Mouse (Mus musculus) Patski (cell line): ENCODE data around the gene Nav2. TPM values are rescaled to one million over a fixed set of nuclear protein-coding genes. Genes with fewer than 3 reads are reported as not detected.
A peak's percentile ranks its signal among the peaks of the same experiment; 100 is the strongest.

Source experiments
- ATAC-seq: fragments of 100-300 bp; one replicate; pipeline ENCODE4 v1.8.0; 2021
- CTCF ChIA-PET: fragments of 350-600 bp; sonication (Branson Sonifier 250); formaldehyde crosslinking; loops from one replicate; lab custom pipeline; 2022; ENCODE audit warnings: inconsistent platforms; lab: Charles Lee
- POLR2A ChIA-PET: fragments of 350-600 bp; sonication (Branson Sonifier 250); formaldehyde crosslinking; loops from one replicate; lab custom pipeline; 2022; ENCODE audit warnings: antibody characterized with exemption, inconsistent platforms; lab: Charles Lee
- DNase-seq: peaks from one replicate; pipeline ENCODE4 v3.0.0-alpha.2; 2011; ENCODE audit warnings: low read depth, low spot score
- H3K27me3 ChIP-seq: fragments of 371-371 bp; one replicate; pipeline ENCODE4 v1.5.1; 2021
- CTCF ChIP-seq: fragments of 100-300 bp; IDR thresholded peaks from one replicate; pipeline ENCODE4 v1.5.1; 2021
- in situ Hi-C: fragments of 300-500 bp; cut with MboI; formaldehyde crosslinking; loops from 3 replicates; pipeline ENCODE4 v1.11.1; 2018; ENCODE audit warnings: low pct_unique_long_range_greater_than_20kb, mixed read lengths
- polyA plus RNA-seq: library from polyadenylated mRNA; unstranded; gene quantifications from one replicate; pipeline ENCODE4 v1.2.3, GENCODE M21; 2021

Gene Nav2
- polyA plus RNA-seq, 1 experiment from 2014 or later, result 13.3 TPM

DNA sequence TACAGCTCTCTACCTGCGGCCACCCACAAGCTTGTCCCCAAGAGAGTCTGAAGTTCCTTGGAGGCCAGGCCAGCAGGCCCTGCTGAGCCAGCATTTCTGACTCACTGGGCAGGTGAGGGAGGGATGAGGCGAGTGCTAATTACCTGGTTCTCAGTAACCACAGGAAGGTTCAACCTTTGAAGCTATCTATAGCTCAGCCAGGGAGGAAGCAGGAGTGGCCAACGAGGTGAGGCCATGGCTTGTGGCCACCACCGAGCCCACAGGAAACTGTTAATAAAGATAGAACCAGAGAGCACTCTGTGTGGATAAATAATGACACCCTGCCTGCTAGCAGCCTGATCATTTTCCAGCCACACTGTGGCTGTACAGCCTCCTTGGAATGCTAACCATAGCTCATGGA lies 294.5 kb downstream of the Nav2 start:
- CTCF ChIA-PET, result no interaction called here
- in situ Hi-C loops, result no loop called here

GRCm38 (mm10) chr7:49204856-49205255 lies 296.3 kb downstream of the Nav2 start:
- no peak for DNase-seq
- H3K27me3 ChIP-seq, result no peaks in the 10 kb centered on the region
- no peak for ATAC-seq
- in situ Hi-C loops, result no loop called here
- ChIA-PET CTCF (no interaction called here), POLR2A (interaction anchor here (0.6 kb wide), 1 partner anchor 9 kb away, joined by 3 read pairs; no protein-coding TSS in a partner anchor)
- TF ChIP-seq CTCF, result no peak

More for the DNA sequence above, 294.5 kb downstream of the Nav2 start:
- ATAC-seq, result no peak
- no peak for DNase-seq
- H3K27me3 ChIP-seq, result no peaks in the 10 kb centered on the region
- POLR2A ChIA-PET, result no interaction called here
- TF ChIP-seq CTCF, result no peak

DNA sequence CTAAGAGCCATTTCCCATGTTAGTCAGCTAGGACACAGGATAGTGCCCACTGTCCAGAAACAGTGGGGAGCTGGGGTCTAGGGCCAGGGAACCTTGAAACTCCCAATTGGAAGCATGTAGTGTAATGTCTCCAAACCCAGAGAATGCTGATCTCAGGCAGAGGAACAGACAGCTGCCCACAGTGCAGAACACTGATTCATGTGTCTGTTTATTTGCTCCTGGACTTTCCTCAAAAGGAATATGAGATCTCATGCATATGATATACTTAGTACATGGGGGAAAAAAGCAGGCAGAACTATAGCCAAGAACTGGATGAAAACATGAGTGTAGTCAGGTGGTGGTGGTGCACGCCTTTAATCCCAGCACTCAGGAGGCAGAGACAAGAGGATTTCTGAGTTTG lies 297.0 kb downstream of the Nav2 start:
- in situ Hi-C loops, result no loop called here
- ChIA-PET CTCF (no interaction called here), POLR2A (interaction anchor here (0.6 kb wide), 1 partner anchor 9 kb away, joined by 3 read pairs; no protein-coding TSS in a partner anchor)
- DNase-seq (no peak), ATAC-seq (no peak)
- TF ChIP-seq CTCF, result no peak
- H3K27me3 ChIP-seq, result no peaks in the 10 kb centered on the region

DNA sequence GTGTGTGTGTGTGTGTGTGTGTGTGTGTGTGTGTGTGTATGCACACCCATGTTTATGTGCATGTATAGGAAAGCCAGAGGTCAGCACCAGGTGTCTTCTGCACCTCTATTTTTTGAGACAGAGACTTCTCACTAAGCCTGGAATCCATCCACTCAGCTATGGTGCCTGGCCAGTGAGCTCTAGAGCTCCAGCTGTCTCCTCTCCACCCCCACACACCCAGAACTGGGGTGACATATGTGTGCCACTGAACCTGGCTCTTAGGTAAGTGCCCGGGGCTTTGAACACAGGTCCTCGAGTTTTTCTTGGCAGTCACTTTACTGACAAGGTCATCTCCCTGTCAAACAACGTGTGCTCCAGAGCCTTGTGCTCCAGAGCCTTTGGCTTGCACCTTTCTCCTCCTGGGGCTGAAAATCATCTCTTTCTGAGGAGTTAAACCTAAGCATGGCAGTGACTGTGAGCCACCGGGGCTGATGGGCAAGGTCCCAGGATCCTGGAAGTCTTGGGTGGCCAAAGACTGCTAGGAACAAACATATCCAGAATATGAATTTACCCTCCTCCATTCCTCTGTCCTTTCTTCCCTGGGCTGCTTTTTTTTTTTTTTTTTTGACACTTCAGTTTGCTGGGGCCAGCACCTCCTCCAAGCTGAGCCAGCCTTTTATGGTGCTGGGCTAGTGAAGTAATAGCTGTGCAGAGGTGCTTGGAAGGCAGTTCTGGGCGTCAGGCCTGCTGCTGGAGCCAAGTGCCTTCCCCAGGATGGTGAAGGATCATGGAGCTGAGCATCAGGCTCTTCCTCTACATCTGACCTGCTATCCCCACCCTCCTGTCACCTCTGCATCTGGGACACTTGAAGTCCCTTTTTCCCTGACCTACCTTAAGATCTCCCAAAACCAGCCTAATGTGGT lies 298.5 kb downstream of the Nav2 start:
- no peaks in the 10 kb centered on the region for H3K27me3 ChIP-seq
- TF ChIP-seq CTCF, result no peak
- in situ Hi-C loops, result no loop called here
- POLR2A ChIA-PET, result interaction anchor here (1.0 kb wide), 1 partner anchor 15 kb away, joined by 3 read pairs; no protein-coding TSS in a partner anchor
- CTCF ChIA-PET, result interaction anchor here (1.0 kb wide), 1 partner anchor 10 kb away, joined by 3 read pairs; no protein-coding TSS in a partner anchor
- ATAC-seq (no peak), DNase-seq (no peak)

DNA sequence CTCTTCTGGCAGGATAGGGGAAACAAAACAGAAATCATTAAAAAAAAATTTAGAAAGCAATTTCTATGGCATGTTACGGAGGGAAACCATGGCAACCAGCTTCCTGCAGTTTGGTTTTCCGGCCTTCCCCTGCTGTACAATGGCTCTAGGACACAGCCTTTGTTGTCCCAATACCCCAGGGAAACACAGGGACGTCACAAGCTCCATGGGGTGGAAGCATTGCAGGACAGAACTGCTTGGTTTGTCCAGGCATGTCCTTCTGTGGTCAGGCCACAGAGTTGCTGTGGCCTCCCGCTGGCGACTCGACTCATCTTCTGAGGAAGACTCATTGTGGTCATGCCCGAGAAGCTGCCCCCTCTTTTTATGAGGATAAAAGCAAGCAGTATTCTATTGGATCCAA lies 301.0 kb downstream of the Nav2 start:
- H3K27me3 ChIP-seq, result no peaks in the 10 kb centered on the region
- ATAC-seq, result peak; percentile 36
- no peak for DNase-seq
- ChIA-PET CTCF (interaction anchor here (1.4 kb wide), 1 partner anchor 40 kb away, joined by 3 read pairs; no protein-coding TSS in a partner anchor), POLR2A (interaction anchor here (1.1 kb wide), 1 partner anchor 30 kb away, joined by 3 read pairs; no protein-coding TSS in a partner anchor)
- TF ChIP-seq CTCF, result no peak
- in situ Hi-C loops, result no loop called here

DNA sequence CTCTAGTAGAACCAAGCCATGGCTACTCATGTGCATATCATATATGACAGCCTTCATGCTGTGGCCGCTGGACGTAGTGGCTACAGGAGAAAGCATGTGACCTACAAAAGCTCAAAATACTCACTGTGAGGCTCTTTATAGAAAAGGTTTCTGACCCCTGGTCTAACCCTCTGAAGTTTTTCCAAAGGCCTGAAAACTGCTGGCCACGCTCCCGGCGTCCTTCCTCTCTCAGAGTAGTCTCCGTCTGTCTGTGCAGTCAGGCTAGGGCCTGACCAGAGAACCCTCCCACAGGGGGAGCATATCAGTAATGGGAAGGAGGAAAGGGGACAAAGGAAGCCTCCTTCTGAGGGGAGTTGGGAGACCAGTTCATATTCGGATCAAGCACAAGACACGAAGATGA lies 302.2 kb downstream of the Nav2 start:
- ATAC-seq (no peak), DNase-seq (no peak)
- CTCF ChIA-PET, result no interaction called here
- in situ Hi-C loops, result no loop called here
- TF ChIP-seq CTCF, result no peak
- POLR2A ChIA-PET, result no interaction called here
- H3K27me3 ChIP-seq, result no peaks in the 10 kb centered on the region

GRCm38 (mm10) chr7:49213011-49213410 lies 304.5 kb downstream of the Nav2 start:
- no peak for TF ChIP-seq CTCF
- no peaks in the 10 kb centered on the region for H3K27me3 ChIP-seq
- DNase-seq (no peak), ATAC-seq (peak; percentile 46)
- in situ Hi-C loops, result no loop called here
- ChIA-PET POLR2A (no interaction called here), CTCF (interaction anchor here (1.0 to 1.4 kb wide), 3 partner anchors 37 to 80 kb away, joined by 3 to 5 read pairs (median 3); no protein-coding TSS in a partner anchor)

DNA sequence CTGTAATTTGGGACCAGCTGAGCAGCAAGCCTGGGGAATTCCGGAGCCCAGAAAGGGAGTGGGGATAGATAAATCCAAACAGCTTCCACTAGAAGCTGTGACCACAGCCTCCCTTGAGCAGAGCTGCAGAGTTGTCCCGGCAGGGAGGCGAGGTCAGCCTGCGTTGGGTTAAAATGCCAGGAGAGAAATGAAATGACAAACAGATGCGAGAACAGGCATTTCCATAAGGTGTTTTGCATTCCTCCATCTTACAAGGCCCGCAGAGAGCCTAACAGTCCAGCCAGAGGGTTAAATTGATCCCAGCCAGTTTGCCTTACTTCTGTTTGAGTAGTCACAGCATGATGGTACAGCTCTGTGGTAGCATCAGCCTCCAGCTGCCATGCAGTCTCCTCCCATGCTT lies 309.3 kb downstream of the Nav2 start:
- POLR2A ChIA-PET, result no interaction called here
- DNase-seq (no peak), ATAC-seq (no peak)
- CTCF ChIA-PET, result interaction anchor here (1.0 to 1.4 kb wide), 2 partner anchors 9 to 37 kb away, joined by 3 to 4 read pairs; no protein-coding TSS in a partner anchor
- TF ChIP-seq CTCF, result no peak
- in situ Hi-C loops, result no loop called here
- no peaks in the 10 kb centered on the region for H3K27me3 ChIP-seq

GRCm38 (mm10) chr7:49225741-49226140 lies 317.2 kb downstream of the Nav2 start:
- ChIA-PET POLR2A (no interaction called here), CTCF (interaction anchor here (0.8 kb wide), 1 partner anchor 117 kb away, joined by 3 read pairs; no protein-coding TSS in a partner anchor)
- no peaks in the 10 kb centered on the region for H3K27me3 ChIP-seq
- TF ChIP-seq CTCF, result no peak
- ATAC-seq, result no peak
- no peak for DNase-seq
- in situ Hi-C loops, result no loop called here

GRCm38 (mm10) chr7:49232969-49233368 lies 324.5 kb downstream of the Nav2 start:
- ATAC-seq, result no peak
- no peaks in the 10 kb centered on the region for H3K27me3 ChIP-seq
- TF ChIP-seq CTCF, result no peak
- DNase-seq, result no peak
- in situ Hi-C loops, result no loop called here
- ChIA-PET POLR2A (interaction anchor here (0.7 to 2.0 kb wide), 2 partner anchors 9 to 13 kb away, joined by 3 to 5 read pairs; no protein-coding TSS in a partner anchor), CTCF (no interaction called here)

- TF ChIP-seq CTCF, result no peak
- ATAC-seq (no peak), DNase-seq (no peak)
- POLR2A ChIA-PET, result no interaction called here
- CTCF ChIA-PET, result no interaction called here
- in situ Hi-C loops, result no loop called here
- no peaks in the 10 kb centered on the region for H3K27me3 ChIP-seq
Observed at GRCm38 (mm10) chr7:49234288-49234687, 325.8 kb downstream of the Nav2 start.
